Mouse (Mus musculus) layer of hippocampus, postnatal 14 days (tissue): ENCODE data around the gene Mrps2. TPM values are rescaled to one million over a fixed set of nuclear protein-coding genes. Genes with fewer than 3 reads are reported as not detected.
"Not testable (repeated sequence)": the region's sequence is repeated elsewhere in the genome, so short reads cannot be mapped to it uniquely, and the experiment has no call there.

ENCODE experiments used
- DNase-seq, 2 experiments: peaks; one replicate each; pipeline ENCODE4 v3.0.0; 2021 to 2022; ENCODE audit warnings: low spot score in 2 of 2, mixed read lengths in 1 of 2
- total RNA-seq, 2 experiments: library from RNA; stranded (reverse); gene quantifications; 2 replicates each; pipeline ENCODE4 v1.2.3; 2021

The Mrps2 gene
- total RNA-seq, 2 experiments from 2014 or later: 36.8 to 37.3 TPM

DNA sequence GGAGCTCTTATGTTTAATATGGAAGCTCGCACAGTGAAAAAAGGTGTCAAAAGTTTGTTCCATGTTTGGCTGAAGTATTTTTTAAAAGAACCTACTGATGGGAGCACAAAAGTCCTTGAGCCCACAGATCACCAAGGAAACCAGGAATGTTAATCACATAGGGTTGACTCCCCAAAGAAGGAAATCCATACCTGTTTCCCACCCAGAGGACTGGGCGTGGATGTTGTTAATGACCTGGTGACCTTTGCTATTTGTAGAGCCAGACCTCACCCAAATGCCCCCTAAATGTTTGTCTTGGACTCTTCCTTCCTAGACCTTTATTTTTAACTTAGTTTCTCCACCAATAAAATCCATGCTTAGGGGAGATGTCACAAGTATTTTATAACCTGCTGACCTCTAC lies 2.7 kb downstream of the Mrps2 start:
- DNase-seq: no peak

DNA sequence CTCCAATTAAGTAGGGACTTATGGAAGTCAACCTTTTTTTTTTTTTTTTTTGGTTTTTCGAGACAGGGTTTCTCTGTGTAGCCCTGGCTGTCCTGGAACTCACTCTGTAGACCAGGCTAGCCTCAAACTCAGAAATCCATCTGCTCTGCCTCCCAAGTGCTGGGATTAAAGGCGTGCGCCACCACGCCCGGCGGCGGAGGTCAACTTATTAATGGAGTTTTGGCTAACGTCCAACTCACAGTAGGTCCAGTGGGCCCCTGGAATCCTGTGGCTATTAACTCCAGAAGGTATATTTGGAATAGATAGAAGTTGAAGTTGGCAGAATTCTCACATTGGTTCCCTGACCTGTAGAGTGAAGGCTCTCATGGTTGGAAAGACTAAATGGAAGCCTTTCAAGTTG lies 4.1 kb downstream of the Mrps2 start:
- not testable (repeated sequence) for DNase-seq

DNA sequence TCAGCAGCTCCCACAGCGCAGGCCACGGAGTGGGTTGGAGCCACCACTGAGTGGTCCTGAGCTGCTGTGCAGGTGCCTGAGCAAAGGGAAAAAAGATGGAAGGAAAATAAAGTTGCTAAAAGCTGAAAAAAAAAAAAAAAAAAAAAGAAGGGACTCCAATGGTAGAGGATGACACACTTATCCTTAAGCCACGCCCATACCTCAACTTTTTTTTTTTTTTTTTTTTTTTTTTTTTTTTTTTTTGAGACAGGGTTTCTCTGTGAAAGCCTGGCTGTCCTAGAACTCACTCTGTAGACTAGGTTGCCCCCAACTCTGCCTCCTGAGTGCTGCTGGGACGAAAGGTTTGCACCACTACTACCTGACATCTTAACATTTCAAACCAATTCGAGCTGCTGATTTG lies 10.1 kb downstream of the Mrps2 start:
- not testable (repeated sequence) for DNase-seq

DNA sequence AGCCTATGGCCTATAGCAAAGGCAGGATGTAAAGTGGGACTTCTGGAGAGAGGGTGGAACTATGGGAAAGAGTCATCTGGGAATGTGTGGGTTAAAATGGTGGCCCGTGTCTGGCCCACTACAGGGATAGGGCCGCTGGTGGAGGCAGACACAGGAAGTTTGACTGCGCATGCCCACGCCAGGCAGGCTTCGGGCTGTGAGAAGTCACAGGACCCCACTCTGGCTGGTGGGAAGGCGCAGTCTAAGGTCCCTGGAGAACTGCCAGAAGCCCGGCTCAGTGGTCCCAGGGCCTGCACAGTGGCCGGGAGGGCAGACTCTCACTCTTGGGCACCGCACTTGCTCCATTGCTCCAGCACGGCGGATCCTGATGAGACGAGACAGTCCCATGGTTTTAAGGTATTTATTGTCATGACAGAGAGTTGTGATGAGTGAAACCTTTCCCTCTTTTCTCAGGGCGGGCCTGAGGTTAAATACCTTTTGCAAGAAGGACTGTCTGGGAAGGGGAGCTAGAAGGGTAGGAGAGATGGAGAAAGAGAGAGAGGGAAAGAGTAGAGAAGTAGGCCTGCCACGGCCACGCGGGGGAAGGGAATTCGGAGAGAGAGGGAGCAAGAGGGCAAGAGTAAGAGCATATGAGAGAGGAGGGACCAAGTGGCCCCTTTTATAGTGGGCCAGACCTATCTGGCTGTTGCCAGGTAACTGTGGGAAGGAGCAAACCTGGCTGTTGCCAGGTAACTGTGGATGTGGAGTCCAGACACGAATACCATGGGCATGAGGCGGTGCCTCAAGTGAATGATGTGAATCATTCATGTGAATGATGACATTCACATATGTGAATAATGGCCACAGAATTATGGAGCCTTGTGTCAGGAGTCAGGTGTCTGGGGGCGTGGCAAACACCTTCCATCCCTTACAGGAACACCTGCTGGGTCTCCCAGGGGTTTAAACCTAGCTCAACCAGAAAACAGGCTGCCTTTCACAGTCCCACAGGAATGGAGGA lies 11.6 kb downstream of the Mrps2 start:
- no peak for DNase-seq

DNA sequence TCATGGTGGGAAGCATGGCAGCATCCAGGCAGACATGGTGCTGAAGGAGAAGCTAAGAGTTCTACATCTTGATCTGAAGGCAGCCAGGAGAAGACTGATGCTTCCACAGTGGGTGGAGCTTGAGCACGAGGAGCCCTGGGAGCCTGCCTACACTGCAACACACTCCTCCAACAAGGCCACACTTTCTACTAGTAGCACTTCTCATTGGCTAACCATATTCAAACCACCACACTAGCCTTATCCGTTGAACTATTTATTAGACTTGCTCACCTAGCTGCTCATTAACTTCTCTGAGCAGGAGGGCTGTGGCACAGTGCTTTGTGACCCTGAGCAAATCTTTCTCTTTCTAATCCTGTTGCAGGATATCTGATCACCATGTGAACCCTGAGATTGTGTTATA lies 16.0 kb downstream of the Mrps2 start:
- DNase-seq: no peak

DNA sequence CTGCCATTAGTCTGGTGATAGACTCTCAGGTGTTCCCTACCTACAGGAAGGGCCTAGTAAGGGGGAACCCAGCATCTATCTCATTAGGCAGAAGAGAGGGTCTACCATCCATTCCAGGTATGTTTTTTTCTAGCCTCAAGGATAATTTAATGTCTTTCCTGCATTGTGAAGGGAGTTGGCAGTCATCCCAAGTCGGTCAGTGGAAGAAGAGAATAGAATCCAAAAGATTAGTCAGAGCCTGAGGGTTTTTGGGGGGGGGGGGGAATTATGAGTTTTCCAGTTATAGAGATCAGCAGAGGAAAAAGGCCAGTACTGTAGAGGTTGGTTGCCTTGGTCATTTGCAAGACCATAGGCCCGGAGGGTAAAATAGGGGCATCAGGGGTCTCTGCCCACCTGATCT lies 26.7 kb downstream of the Mrps2 start:
- DNase-seq: no peak

DNA sequence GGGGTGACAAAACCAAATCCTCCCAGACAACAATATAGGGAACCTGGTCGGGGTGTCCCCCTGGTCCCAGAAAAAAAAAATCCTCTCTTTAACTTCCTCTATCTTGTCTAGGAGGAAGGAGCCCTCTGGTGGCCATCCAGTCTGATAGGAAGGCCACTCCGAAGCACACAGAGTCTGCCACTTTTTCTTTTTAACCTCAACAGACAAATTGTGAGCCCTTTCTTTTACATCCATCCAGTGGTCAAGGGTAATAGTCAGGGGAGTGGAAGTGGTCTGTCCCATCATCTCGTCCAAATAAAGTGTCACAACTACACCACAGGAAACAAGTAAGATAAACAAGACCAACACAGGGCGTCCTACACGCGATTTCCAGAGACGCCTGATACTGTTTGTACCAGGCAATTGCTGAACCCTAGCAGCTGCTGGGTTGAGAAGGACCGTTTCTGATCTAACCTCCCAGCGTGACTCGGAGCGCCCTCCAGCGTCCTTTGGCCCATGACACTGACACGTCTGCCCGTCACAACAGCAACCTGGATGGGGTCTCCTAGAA lies 27.4 kb downstream of the Mrps2 start:
- DNase-seq: peak in 1 of 2 experiments; percentile 44

DNA sequence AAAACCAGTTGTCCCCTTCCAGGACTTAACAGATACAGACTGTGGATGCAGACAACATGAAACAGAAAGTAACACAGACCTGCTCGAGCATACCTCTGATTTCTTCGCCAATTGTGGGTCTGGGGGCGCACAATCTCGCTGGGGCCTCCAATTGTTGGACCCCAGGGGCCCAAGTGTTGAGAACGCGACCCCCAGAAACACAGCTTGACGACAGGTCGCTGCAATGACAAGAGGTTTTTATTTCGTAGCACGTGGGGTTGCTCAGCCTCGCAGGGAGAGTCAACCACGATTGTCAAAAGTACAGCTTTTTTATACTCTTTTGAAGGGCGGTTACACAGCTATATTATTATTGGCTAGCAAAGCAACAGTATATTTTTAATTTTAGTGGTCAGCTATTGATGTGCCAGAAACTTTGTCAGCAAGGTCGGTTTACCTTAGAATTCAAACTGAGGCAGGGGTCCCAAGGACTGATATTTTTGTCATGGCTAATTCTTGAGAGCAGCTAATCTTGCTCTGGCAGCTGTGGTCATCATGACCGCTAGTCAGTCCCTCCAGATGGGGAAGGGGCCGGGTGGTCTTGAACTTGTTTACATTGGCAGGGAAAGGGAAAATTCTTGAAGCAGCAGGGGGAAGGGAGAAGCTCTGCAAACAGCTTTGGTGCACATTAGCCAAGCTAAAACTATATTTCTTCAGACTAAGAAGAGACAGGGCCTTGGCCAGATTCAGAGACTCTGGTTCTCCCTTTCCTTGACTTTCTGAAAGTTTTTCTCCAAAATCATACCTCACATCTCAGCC lies 28.1 kb downstream of the Mrps2 start:
- DNase-seq: no peak

DNA sequence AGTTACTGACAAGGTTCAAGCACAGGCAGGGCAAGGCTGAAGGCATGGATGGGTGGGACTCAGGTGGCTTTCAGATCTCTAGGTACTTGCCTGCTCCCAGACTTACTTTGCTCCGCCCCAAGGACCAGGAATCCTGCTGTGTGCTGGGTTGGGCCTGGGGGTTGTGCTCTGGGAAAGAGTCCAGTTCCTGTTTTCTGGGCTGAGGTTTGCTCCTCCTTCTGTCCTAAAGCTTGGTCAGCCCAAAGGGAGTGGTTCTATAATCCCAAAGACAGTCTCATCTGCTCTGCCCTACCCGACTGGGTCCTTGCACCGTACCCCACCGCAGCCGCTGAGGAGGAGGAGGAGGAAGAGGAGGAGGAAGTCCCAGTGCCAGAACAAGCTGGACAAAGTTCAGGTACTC lies 28.8 kb downstream of the Mrps2 start, which contains the start of gene Gbgt1:
Gene Gbgt1, plus strand, starts transcription at position 221 of the 400 bp plus-strand sequence.
- no peak for DNase-seq

DNA sequence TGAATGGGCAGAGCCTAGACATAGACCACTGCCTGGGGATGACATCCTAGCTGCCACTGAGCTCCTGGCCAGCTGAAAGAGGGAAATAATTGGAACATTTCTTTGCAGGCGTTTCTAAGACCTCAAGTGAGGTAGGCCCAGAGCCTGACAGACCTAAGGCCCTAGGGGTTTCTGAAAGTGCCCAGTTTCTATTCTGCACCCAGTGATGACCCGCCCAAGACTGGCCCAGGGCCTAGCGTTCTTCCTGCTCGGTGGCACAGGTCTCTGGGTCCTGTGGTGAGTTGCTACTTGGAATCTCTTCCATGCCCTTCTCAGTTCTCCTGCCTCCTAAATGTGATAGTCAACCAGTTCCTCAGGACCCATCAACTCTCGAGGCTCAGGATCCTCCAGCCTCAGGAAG lies 29.7 kb downstream of the Mrps2 start:
- DNase-seq: no peak

DNA sequence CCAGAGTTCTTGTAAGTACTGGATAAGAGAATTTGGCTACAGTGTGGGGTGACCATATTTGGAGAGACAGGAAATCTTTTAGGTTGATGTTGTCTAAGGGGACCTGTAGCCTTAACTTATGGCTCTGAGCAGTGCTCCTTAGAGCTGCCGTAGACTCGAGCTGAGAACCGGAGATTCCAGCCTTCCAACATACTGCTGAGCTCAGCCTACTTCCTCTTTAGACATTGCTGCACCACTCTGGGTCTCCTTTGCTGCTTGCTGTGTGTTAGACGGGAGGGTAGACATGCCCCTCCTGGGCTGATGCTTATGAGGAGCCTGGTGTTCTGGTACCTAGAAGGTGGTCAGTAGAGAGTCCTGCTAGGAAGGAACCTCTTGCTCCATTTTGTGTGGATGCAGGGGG lies 30.6 kb downstream of the Mrps2 start:
- no peak for DNase-seq

DNA sequence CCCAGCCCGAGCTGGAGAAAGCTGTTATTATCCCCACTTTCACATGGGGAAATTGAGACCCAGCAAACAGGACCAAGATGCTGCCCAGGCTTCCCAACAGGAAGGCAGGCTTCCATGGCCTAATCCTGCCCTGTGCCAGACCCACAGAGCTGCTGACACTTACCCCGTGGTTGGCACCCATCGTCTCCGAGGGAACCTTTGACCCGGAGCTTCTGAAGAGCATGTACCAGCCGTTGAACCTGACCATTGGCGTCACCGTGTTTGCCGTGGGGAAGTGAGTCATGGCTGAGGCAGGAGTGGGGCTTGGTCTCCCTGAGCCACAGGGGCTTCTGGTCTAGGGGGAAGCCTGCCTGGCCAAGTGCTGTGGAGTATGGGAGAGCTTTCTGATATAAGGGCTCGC lies 35.1 kb downstream of the Mrps2 start:
- DNase-seq: no peak

DNA sequence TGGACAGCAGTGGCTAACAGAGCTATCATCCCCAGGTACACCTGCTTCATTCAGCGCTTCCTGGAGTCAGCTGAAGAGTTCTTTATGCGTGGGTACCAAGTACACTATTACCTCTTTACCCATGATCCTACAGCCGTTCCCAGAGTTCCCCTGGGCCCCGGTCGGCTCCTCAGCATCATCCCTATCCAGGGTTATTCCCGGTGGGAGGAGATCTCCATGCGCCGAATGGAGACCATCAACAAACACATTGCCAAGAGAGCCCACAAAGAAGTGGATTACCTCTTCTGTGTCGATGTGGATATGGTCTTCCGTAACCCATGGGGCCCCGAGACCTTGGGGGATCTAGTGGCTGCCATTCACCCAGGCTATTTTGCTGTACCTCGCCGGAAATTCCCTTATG lies 36.8 kb downstream of the Mrps2 start:
- DNase-seq: no peak

DNA sequence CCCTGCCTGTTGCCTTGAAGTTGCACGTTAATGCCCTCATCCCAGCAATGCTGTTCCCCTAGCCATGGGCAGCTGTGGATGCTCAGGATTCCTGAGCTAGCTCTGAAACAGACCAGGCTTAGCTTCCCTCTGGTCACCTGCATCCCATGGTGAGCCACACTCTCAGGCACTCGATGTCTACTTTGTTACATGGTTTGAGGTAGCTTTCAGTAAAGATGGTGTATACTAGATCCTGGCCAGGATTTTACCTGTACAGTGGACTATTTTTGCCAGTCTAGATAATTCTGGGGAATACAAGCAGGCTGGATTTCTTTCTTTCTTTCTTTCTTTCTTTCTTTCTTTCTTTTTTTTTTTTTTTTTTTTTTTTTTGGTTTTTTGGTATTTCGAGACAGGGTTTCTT lies 37.9 kb downstream of the Mrps2 start, which contains the start of gene Gm10134:
Gene Gm10134, plus strand, starts transcription at position 301 of the 400 bp plus-strand sequence.
- no peak for DNase-seq

DNA sequence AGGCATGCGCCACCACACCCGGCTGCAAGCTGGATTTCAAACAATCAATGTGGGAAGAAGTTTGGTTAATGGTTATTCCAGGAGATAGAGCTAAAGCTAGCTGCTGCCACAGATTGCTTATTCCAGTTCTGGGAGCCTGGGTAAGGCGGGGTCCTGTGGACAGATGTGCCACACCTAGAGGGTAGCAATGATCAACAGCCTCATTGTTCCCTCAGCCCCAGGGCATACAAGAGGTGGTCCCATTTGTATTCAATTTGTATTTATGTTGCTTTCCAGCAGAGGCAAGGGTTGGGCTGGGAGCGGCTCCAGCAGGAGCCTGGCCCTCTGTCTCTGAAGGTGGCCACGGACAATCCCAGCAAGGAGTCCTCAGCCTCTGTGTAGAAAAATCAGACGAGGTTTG lies 38.4 kb downstream of the Mrps2 start:
- DNase-seq: no peak

DNA sequence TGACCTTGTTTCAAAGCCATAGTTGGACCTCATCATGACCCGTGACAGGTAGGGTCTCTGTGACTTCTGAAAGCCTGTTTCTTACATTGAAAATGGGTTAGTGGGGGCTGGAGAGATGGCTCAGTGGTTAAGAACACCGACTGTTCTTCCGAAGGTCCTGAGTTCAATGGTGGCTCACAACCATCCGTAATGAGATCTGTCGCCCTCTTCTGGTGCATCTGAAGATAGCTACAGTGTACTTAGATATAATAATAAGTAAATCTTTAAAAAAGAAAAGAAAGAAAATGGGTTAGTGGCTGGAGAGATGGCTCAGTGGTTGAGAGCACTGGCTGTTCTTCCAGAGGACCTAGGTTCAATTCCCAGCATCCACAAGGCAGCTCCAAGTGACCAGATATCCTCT lies 43.7 kb downstream of the Mrps2 start:
- not testable (repeated sequence) for DNase-seq

DNA sequence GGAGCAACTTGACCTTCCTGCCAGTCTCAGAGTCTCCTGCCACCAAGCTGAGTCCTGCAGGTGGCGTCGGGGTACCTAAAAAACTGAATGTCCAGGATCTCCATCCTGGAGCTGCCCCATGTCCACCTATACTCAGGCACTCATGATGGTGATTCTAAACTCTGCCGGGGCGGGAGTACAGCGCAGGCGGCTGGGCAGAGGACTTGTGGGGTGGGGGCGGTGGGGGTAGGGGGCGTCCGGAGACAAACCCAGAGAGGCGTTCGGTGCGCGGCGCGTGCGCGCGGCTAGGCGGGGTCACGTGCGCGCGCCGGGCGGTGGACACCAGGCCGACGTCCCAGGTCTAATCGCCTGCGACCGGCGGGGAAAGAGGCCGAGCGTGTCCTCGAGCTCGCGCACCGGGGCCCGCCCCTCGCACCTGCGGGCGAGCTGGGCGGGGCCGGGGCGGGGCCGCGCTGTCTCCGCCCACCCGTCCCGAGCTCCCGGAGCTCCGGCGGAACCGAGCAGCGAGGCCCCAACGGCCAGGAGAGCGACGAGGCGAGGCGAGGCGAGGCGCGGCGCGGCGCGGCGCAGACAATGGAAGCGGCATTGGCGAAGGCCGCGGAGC lies 45.0 kb downstream of the Mrps2 start, which contains the start of gene Ralgds:
Gene Ralgds, plus strand, starts transcription at position 328 of the 604 bp plus-strand sequence.
- DNase-seq: peak in 1 of 2 experiments; percentile 29

DNA sequence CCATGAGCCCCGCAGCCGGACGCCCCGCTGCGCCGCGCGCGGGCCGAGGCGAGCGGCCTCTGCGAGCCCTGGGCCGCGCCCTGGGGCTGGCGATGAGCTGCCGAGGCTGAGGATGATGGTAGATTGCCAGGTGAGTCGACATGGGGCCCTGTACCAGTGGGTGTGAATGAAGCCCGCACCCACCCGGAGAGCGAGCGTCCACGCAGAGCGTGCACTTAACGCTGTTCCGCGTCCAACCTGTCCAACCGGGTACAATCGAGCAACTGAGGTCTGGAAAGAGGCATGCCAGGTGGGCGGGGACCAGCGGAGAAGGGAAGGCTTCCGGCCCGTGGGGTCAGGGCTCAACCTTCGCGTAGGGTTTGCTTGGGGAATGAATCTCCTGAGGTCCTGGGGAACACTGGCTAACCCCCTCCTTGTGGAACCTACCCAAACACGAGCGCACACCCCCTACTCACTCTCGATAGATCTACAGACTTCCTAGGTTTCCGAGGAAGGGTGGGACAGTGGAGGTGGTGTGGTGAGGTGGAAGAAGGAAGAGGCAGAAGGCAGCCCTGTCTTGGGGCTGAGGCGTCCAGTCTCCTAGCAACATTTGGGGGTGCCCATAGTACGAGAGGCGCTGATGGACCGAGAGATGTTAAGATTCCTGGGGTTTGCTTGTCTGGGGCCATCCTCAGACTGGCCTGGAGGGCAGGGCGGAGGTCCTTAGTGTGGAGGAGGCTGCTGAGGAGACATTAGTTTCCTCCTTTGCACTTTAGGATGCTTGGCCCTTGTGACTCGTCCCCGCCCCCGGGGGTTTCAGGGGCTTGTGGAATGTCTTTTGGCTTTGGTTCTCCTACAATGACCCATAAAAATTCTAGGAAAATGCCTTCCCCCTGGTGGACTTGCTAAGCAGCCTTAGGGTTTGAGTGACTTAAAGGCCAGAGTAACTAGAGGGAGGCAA lies 45.8 kb downstream of the Mrps2 start:
- peak in 1 of 2 experiments; percentile 34 for DNase-seq

DNA sequence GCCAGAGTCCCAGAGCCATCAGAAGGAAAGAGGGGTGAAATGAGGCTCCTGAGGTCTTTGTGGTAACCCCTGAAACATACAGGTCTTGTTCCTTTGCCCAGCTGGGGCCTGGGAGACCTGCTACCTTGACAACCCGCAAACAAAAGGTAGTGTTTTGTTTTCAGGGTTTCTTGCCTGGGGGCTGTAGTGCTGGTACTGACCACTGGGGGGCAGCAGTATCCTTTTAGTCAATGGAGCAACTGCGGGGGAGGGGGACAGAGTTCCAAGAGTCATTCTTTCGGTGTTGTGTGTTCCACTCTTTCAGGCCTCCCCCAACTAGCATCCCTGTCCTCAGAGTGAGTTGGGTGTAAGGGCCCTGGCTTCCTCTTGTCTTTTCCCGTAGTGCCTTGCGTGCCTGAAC lies 46.6 kb downstream of the Mrps2 start:
- DNase-seq: peak; percentile 85 to 90
